In genomic region chr7:121874784-121875183, GRCm38 (mm10) we compare ENCODE assay signal across 30 mouse cellular contexts. TPM values are rescaled to one million over a fixed set of nuclear protein-coding genes. Genes with fewer than 3 reads are reported as not detected.
"Had no signal": no experiment of that assay in that cellular context is flagged by ENCODE, and none has a peak within 500 bp of the region (broad histone marks: within the 10 kb centered on the region; RNA-seq: fewer than 3 reads in every experiment).

No protein-coding gene starts in this region.

- H3K27me3 ChIP-seq: heart, embryonic 12.5 days; hindbrain, embryonic 12.5 days; intestine, embryonic 15.5 days; limb, embryonic 12.5 days; liver, embryonic 13.5 days; liver, embryonic 15.5 days had no signal

- DNase-seq: gastrocnemius, postnatal 10 days; gastrocnemius, postnatal 25 days; heart, adult 18-20 months; heart, postnatal 10 days; heart, postnatal 4 days; liver; liver, embryonic 13.5 days had no signal

- H3K4me1 ChIP-seq: heart, embryonic 12.5 days; liver, embryonic 13.5 days; liver, embryonic 15.5 days had no signal

- ATAC-seq: forebrain, embryonic 16.5 days; hindbrain, embryonic 16.5 days; inflammation-experienced regulatory T-cells, adult 6 months; intestine, embryonic 15.5 days had no signal

- H3K27ac ChIP-seq: heart, embryonic 10.5 days; hindbrain, embryonic 10.5 days; hindbrain, embryonic 12.5 days; hindbrain, embryonic 14.5 days; intestine, embryonic 15.5 days; layer of hippocampus, adult 2 months; left cerebral cortex, adult 2 months; limb, embryonic 10.5 days; limb, embryonic 12.5 days; liver, embryonic 13.5 days; liver, embryonic 15.5 days had no signal

- H3K36me3 ChIP-seq: heart, embryonic 10.5 days; heart, embryonic 12.5 days; hindbrain, embryonic 10.5 days; hindbrain, embryonic 12.5 days; intestine, embryonic 15.5 days; limb, embryonic 10.5 days; limb, embryonic 12.5 days; liver, embryonic 13.5 days; liver, embryonic 15.5 days had no signal

- H3K4me3 ChIP-seq: heart, embryonic 10.5 days; heart, embryonic 12.5 days; hindbrain, embryonic 10.5 days; hindbrain, embryonic 12.5 days; intestine, embryonic 15.5 days; layer of hippocampus, adult 2 months; left cerebral cortex, adult 2 months; limb, embryonic 10.5 days; limb, embryonic 12.5 days; liver, embryonic 13.5 days; liver, embryonic 15.5 days had no signal

- H3K9ac ChIP-seq: heart, embryonic 12.5 days; hindbrain, embryonic 12.5 days; hindbrain, embryonic 14.5 days; intestine, embryonic 15.5 days; limb, embryonic 12.5 days; liver, embryonic 13.5 days; liver, embryonic 15.5 days had no signal

- H3K9me3 ChIP-seq: heart, embryonic 10.5 days; heart, embryonic 12.5 days; hindbrain, embryonic 10.5 days; hindbrain, embryonic 12.5 days; intestine, embryonic 15.5 days; limb, embryonic 10.5 days; limb, embryonic 12.5 days; liver, embryonic 13.5 days; liver, embryonic 15.5 days had no signal

- H3K4me2 ChIP-seq: heart, embryonic 12.5 days; hindbrain, embryonic 12.5 days; hindbrain, embryonic 14.5 days; intestine, embryonic 15.5 days; limb, embryonic 12.5 days; liver, embryonic 11.5 days; liver, embryonic 13.5 days; liver, embryonic 15.5 days had no signal

RNA-seq across cellular contexts. Expression of gene Scnn1b, which starts 9.9 kb away (rescaled TPM):
- total RNA-seq: gastrocnemius, postnatal 4 days; granulocyte monocyte progenitor cell, adult 5-6 weeks; heart, adult 18-20 months; heart, adult 8-10 months; heart, postnatal 10 days; heart, postnatal 25 days; layer of hippocampus, adult 2 months; layer of hippocampus, postnatal 10 days; layer of hippocampus, postnatal 25 days; left cerebral cortex, adult 2 months; left cerebral cortex, postnatal 14 days; left cerebral cortex, postnatal 36 days had no signal
- polyA plus RNA-seq: heart, embryonic 12.5 days; limb, embryonic 10.5 days; limb, embryonic 12.5 days; liver, embryonic 13.5 days; liver, embryonic 15.5 days had no signal
